Mouse (Mus musculus) heart, postnatal 0 days (tissue): Measurements from ENCODE around the gene Xrra1.

Experiments
- CTCF ChIP-seq: IDR thresholded peaks from 2 replicates; pipeline ENCODE4 v1.5.1; 2016; ENCODE audit warnings: antibody characterized with exemption, control low read depth, low read depth
- EP300 ChIP-seq: IDR thresholded peaks from 2 replicates; pipeline ENCODE4 v1.6.1; 2016; ENCODE audit warnings: antibody characterized with exemption, low read depth

DNA sequence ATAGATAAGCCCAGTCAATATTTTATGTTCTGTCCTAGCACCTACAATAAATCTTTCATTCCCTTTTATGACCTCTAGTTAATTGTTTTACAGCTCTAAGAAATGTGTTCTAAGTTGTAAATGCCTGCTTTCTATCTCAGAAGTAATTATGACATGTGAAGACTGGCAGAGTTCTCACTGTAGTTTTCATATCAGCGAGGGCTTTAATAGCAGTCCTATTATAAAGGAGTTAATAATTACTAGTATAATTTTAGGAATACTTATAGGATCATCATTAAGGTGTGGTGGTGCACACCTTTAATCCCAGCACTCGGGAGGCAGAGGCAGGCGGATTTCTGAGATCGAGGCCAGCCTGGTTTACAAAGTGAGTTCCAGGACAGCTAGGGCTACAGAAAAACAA is 47.3 kb upstream of the Xrra1 start:
- TF ChIP-seq CTCF (no peak), EP300 (no peak)
